Mouse (Mus musculus): Measurements from ENCODE around the gene Lag3. TPM values are rescaled to one million over a fixed set of nuclear protein-coding genes. Genes with fewer than 3 reads are reported as not detected.

The Lag3 gene
- polyA plus RNA-seq, 1 experiment from 2014 or later = 2.9 TPM

GRCm38 (mm10) chr6:124854647-124855046 lies 56.9 kb downstream of the Lag3 start:
- no peaks in the 10 kb centered on the region for H3K9me3 ChIP-seq
- H3K9ac ChIP-seq = 0 out of 2 replicates have a peak overlapping the region, but pooled peaks have one; percentile 11
- no peak for ATAC-seq (ENCODE audit: insufficient number of reproducible peaks, insufficient read depth, low FRiP score, low TSS enrichment, low read depth)
- peak overlapping the region; percentile 55 for H3K27ac ChIP-seq
- H3K4me1 ChIP-seq = peaks cover 30% of the 10 kb centered on the region
- peaks cover 47% of the 10 kb centered on the region for H3K36me3 ChIP-seq
- H3K4me2 ChIP-seq = no peak overlapping the region
- WGBS = 74% methylated on average over 12 of the region's 12 CpGs
- H3K27me3 ChIP-seq = no peaks in the 10 kb centered on the region; the same call in 1 of the 2 replicates
- no peak overlapping the region for H3K4me3 ChIP-seq

Other genes with a start within 250 kb of the Lag3 start
- gene Lpcat3, start 248.7 kb downstream of the Lag3 start, polyA plus RNA-seq (2015; fragmentation: Nextera tagmentation; extraction: Ambion mirVana) = 52.0 and 59.3 TPM in 2 replicates
- 199 and 214 TPM in 2 replicates for gene Emg1, start 199.5 kb downstream of the Lag3 start, polyA plus RNA-seq (2015; fragmentation: Nextera tagmentation; extraction: Ambion mirVana)
- gene Phb2, start 199.4 kb downstream of the Lag3 start, polyA plus RNA-seq (2015; fragmentation: Nextera tagmentation; extraction: Ambion mirVana) = 337 and 351 TPM in 2 replicates
- 9.2 and 13.9 TPM in 2 replicates for gene Ptpn6, start 173.0 kb downstream of the Lag3 start, polyA plus RNA-seq (2015; fragmentation: Nextera tagmentation; extraction: Ambion mirVana)
- gene Grcc10, start 170.3 kb downstream of the Lag3 start, polyA plus RNA-seq (2015; fragmentation: Nextera tagmentation; extraction: Ambion mirVana) = 487 and 605 TPM in 2 replicates
- gene Gm45234, start 155.7 kb downstream of the Lag3 start, polyA plus RNA-seq (2015; fragmentation: Nextera tagmentation; extraction: Ambion mirVana) = 0.33 TPM in 1 of 2 replicates, not detected in the other
- gene Atn1, start 155.2 kb downstream of the Lag3 start, polyA plus RNA-seq (2015; fragmentation: Nextera tagmentation; extraction: Ambion mirVana) = 22.1 and 22.2 TPM in 2 replicates
- gene Eno2, start 142.0 kb downstream of the Lag3 start, polyA plus RNA-seq (2015; fragmentation: Nextera tagmentation; extraction: Ambion mirVana) = 10.7 and 10.9 TPM in 2 replicates
- gene Lrrc23, start 132.0 kb downstream of the Lag3 start, polyA plus RNA-seq (2015; fragmentation: Nextera tagmentation; extraction: Ambion mirVana) = 0.97 and 1.3 TPM in 2 replicates
- gene Spsb2, start 103.0 kb downstream of the Lag3 start, polyA plus RNA-seq (2015; fragmentation: Nextera tagmentation; extraction: Ambion mirVana) = 9.1 and 10.5 TPM in 2 replicates
- 710 and 723 TPM in 2 replicates for gene Tpi1, start 97.4 kb downstream of the Lag3 start, polyA plus RNA-seq (2015; fragmentation: Nextera tagmentation; extraction: Ambion mirVana)
- 149 and 163 TPM in 2 replicates for gene Usp5, start 82.2 kb downstream of the Lag3 start, polyA plus RNA-seq (2015; fragmentation: Nextera tagmentation; extraction: Ambion mirVana)
- gene Cdca3, start 82.2 kb downstream of the Lag3 start, polyA plus RNA-seq (2015; fragmentation: Nextera tagmentation; extraction: Ambion mirVana) = 142 and 184 TPM in 2 replicates
- gene Gnb3, start 71.4 kb downstream of the Lag3 start, polyA plus RNA-seq (2015; fragmentation: Nextera tagmentation; extraction: Ambion mirVana) = 0.25 and 0.52 TPM in 2 replicates
- 60.5 and 60.8 TPM in 2 replicates for gene P3h3, start 54.0 kb downstream of the Lag3 start, polyA plus RNA-seq (2015; fragmentation: Nextera tagmentation; extraction: Ambion mirVana)
- 2.0 and 2.4 TPM in 2 replicates for gene Gpr162, start 47.7 kb downstream of the Lag3 start, polyA plus RNA-seq (2015; fragmentation: Nextera tagmentation; extraction: Ambion mirVana)
- 0.37 TPM in 1 of 2 replicates, not detected in the other for gene Cd4, start 23.5 kb downstream of the Lag3 start, polyA plus RNA-seq (2015; fragmentation: Nextera tagmentation; extraction: Ambion mirVana)
- gene Ptms, start 8.4 kb upstream of the Lag3 start, polyA plus RNA-seq (2015; fragmentation: Nextera tagmentation; extraction: Ambion mirVana) = 327 and 349 TPM in 2 replicates
- gene Mlf2, start 19.7 kb upstream of the Lag3 start, polyA plus RNA-seq (2015; fragmentation: Nextera tagmentation; extraction: Ambion mirVana) = 342 and 360 TPM in 2 replicates
- 124 and 138 TPM in 2 replicates for gene Cops7a, start 53.8 kb upstream of the Lag3 start, polyA plus RNA-seq (2015; fragmentation: Nextera tagmentation; extraction: Ambion mirVana)
- 10.0 TPM in 2 replicates for gene Pianp, start 85.0 kb upstream of the Lag3 start, polyA plus RNA-seq (2015; fragmentation: Nextera tagmentation; extraction: Ambion mirVana)
- 19.9 and 23.5 TPM in 2 replicates for gene Zfp384, start 97.4 kb upstream of the Lag3 start, polyA plus RNA-seq (2015; fragmentation: Nextera tagmentation; extraction: Ambion mirVana)
- 164 and 187 TPM in 2 replicates for gene Ing4, start 128.1 kb upstream of the Lag3 start, polyA plus RNA-seq (2015; fragmentation: Nextera tagmentation; extraction: Ambion mirVana)
- gene Acrbp, start 138.0 kb upstream of the Lag3 start, polyA plus RNA-seq (2015; fragmentation: Nextera tagmentation; extraction: Ambion mirVana) = 21.7 and 22.7 TPM in 2 replicates
- 0.59 and 0.97 TPM in 2 replicates for gene Lpar5, start 156.2 kb upstream of the Lag3 start, polyA plus RNA-seq (2015; fragmentation: Nextera tagmentation; extraction: Ambion mirVana)
- 83.3 and 91.2 TPM in 2 replicates for gene Chd4, start 184.3 kb upstream of the Lag3 start, polyA plus RNA-seq (2015; fragmentation: Nextera tagmentation; extraction: Ambion mirVana)
- gene Nop2, start 220.2 kb upstream of the Lag3 start, polyA plus RNA-seq (2015; fragmentation: Nextera tagmentation; extraction: Ambion mirVana) = 62.5 and 69.3 TPM in 2 replicates
- 15.5 and 17.6 TPM in 2 replicates for gene Iffo1, start 233.5 kb upstream of the Lag3 start, polyA plus RNA-seq (2015; fragmentation: Nextera tagmentation; extraction: Ambion mirVana)

Data from embryonic facial prominence, embryonic 13.5 days (tissue).